Mouse (Mus musculus): ENCODE measurements at regions not wholly inside any gene's neighbourhood (a gene's known extent, or its start where the extent isn't known, plus 50 kb on each side); places are given as distances from the start of the nearest gene placed in this dataset.
"Not testable (repeated sequence)": the region's sequence is repeated elsewhere in the genome, so short reads cannot be mapped to it uniquely, and the experiment has no call there.

DNA sequence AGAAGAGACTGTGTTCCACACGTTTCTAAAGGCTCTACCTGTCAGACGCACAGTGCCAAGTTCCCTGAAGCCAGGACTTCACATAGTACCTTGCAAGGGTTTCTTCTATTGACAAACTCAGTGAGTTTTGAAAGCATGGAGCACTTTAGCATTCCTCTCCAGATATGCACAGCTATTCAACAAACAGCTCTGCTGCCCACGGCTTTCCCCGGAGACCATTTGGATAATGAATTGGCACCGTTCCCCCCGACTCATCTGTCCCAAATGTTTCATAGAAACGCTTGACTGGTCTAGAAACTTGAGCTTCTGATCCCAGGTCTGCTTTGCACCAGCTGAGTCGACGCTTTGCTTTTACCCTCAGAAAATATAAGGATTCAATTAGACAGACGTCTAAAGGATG is 162.2 kb upstream of the St6galnac5 start:
- Histone ChIP-seq H3K4me1 (replicated peaks) (0 out of 2 replicates have a peak, but pooled peaks cover 7% of the 10 kb centered on the region), H3K27me3 (no peaks in the 10 kb centered on the region), H3K9ac (no peak overlapping the region), H3K36me3 (no peaks in the 10 kb centered on the region), H3K27ac (replicated peaks) (no peak overlapping the region), H3K4me3 (no peak overlapping the region), H3K9me3 (no peaks in the 10 kb centered on the region), H3K4me2 (no peak overlapping the region)
- WGBS: 51% methylated on average over 10 of the region's 10 CpGs
- ATAC-seq (ENCODE audit: low FRiP score, low read depth): no peak

DNA sequence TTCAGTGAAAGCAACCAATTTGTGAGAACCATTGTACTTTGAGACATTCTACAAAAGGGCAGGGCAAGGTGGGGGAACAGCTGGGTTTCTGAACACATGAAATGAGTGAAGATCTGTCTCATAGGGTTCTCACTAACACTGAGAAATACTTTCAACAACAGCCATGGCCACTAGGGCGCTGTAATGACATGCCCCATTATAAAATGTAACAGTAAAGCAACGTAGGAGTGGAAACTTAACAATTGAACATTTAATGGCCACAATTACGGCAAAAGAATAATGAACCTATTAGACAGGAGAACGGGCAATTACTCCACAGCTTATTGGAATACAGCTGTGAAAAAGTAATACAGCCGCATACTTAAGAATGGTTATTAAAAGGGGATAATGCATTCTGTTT is 158.9 kb upstream of the St6galnac5 start:
- WGBS: 66% methylated on average over 5 of the region's 5 CpGs
- H3K4me2 ChIP-seq: no peak overlapping the region
- H3K27me3 ChIP-seq: no peaks in the 10 kb centered on the region
- H3K9me3 ChIP-seq: no peaks in the 10 kb centered on the region
- H3K4me3 ChIP-seq: no peak overlapping the region
- 0 out of 2 replicates have a peak, but pooled peaks cover 7% of the 10 kb centered on the region for H3K4me1 ChIP-seq (replicated peaks)
- no peak for ATAC-seq (ENCODE audit: low FRiP score, low read depth)
- no peak overlapping the region for H3K9ac ChIP-seq
- no peaks in the 10 kb centered on the region for H3K36me3 ChIP-seq
- H3K27ac ChIP-seq (replicated peaks): no peak overlapping the region

DNA sequence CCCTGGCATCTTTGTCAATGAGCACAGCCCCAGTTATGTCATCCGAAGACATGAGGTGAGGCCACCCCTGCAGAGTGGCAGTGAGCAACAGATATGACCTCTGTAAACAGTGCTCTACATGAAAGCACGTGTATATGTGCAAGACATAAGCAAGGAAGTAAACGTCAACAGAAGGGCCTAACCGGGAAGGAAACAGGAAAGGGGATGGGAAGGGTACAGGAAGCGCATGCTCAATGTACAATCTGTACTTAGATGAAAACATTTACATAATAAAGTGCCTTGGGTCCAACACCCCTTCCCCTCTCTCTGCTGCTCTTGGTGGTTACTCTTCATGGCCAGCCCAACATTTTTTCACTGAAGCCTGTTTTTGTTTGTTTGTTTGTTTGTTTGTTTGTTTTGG is 143.3 kb upstream of the St6galnac5 start:
- H3K4me3 ChIP-seq: no peak overlapping the region
- WGBS: 92% methylated on average over 5 of the region's 5 CpGs
- no peak overlapping the region for H3K9ac ChIP-seq
- no peak overlapping the region for H3K27ac ChIP-seq (replicated peaks)
- no peaks in the 10 kb centered on the region for H3K9me3 ChIP-seq
- H3K36me3 ChIP-seq: no peaks in the 10 kb centered on the region
- no peaks in the 10 kb centered on the region for H3K27me3 ChIP-seq
- no peak overlapping the region for H3K4me2 ChIP-seq
- no peaks in the 10 kb centered on the region for H3K4me1 ChIP-seq (replicated peaks)
- no peak for ATAC-seq (ENCODE audit: low FRiP score, low read depth)

DNA sequence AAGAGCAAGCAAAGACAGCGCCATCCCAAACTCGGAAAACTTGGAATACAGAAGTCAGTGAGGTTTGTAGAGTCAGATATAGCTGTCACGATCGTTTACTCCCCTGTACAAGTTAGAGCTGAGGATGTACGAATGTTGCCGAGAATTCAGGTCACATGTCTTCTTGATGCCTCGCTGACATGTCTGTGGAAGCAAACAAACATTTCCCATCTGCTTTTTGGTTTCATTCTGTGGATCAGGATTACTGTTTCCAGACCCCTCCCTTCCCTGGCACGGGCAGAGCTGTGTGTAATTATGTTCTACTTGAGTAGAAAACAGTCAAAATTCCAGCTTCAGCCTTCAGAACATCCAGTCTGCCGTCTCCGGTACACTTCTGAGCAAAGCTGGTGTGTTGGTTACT is 139.9 kb upstream of the St6galnac5 start:
- no peaks in the 10 kb centered on the region for H3K4me1 ChIP-seq (replicated peaks)
- H3K4me3 ChIP-seq: no peak overlapping the region
- H3K9me3 ChIP-seq: no peaks in the 10 kb centered on the region
- no peak overlapping the region for H3K4me2 ChIP-seq
- H3K36me3 ChIP-seq: no peaks in the 10 kb centered on the region
- no peak for ATAC-seq (ENCODE audit: low FRiP score, low read depth)
- H3K27ac ChIP-seq (replicated peaks): no peak overlapping the region
- no peaks in the 10 kb centered on the region for H3K27me3 ChIP-seq
- WGBS: 93% methylated on average over 10 of the region's 10 CpGs
- no peak overlapping the region for H3K9ac ChIP-seq

DNA sequence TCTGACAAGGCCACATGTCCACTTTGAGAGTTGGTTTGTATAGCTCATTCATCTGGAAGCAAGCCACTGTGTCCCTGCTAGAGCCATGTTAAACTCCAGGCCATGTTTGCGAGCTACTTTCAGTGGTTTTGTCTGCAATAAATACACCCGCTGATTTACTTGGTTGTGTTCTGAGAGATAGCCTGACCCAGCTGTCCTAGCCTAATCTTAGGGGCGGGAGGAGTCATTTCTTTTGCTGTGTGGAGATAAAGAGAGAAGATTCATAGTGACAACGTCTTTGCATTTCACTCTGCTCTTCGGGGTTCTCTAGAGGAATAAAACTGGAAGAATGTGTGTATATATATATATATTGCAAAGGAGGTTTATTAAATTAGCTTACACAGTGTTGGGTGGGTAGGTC is 137.1 kb upstream of the St6galnac5 start:
- H3K4me1 ChIP-seq (replicated peaks): no peaks in the 10 kb centered on the region
- no peak overlapping the region for H3K4me3 ChIP-seq
- ATAC-seq (ENCODE audit: low FRiP score, low read depth): no peak
- H3K27ac ChIP-seq (replicated peaks): no peak overlapping the region
- H3K36me3 ChIP-seq: no peaks in the 10 kb centered on the region
- no peak overlapping the region for H3K4me2 ChIP-seq
- H3K9ac ChIP-seq: no peak overlapping the region
- H3K27me3 ChIP-seq: no peaks in the 10 kb centered on the region
- 89% methylated on average over 5 of the region's 5 CpGs for WGBS
- H3K9me3 ChIP-seq: no peaks in the 10 kb centered on the region

DNA sequence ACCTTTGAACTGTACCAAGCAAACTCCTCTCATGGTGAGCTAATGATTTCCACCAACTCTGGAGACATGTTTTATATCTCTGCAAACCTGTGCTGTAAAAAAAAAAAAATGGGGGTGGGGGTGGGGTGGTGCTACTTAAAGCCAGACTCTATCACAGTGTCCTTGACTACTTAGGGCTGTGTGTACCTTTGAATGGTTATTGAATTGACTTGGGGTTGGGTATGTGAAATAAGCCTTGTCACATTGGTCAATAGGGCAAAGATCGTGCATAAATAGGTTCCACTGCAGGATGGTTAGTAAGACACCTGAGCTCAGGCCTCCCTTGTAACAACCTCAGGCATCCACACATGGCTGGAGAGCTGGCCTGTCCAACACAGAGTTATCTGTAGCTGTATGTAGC is 136.6 kb upstream of the St6galnac5 start:
- Histone ChIP-seq H3K36me3 (no peaks in the 10 kb centered on the region), H3K9ac (no peak overlapping the region)

DNA sequence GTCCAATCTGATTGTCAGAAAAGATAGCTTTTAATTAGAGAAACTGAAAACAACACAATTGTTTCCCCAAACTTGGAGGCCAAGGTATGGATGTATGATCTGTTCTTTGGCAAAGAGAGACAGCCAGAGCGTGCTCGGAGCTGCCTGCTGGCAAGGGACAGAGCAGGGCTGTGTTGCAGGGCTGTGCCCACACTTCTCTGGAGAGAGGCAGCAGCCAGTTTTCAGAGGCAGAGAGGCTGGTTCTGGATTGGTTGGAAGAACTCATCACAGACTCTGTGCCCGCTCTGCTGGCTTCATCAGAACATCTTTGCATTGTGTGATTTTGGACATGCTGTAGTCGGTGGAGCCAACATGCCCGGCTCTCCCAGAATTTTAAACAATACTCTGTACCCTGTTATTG is 123.5 kb upstream of the St6galnac5 start:
- 80% methylated on average over 5 of the region's 5 CpGs for WGBS
- H3K4me1 ChIP-seq (replicated peaks): no peaks in the 10 kb centered on the region
- no peak overlapping the region for H3K9ac ChIP-seq
- H3K4me2 ChIP-seq: no peak overlapping the region
- no peak overlapping the region for H3K27ac ChIP-seq (replicated peaks)
- H3K4me3 ChIP-seq: no peak overlapping the region
- no peaks in the 10 kb centered on the region for H3K27me3 ChIP-seq
- H3K9me3 ChIP-seq: no peaks in the 10 kb centered on the region
- H3K36me3 ChIP-seq: no peaks in the 10 kb centered on the region
- no peak for ATAC-seq (ENCODE audit: low FRiP score, low read depth)

More for the DNA sequence above, 136.6 kb upstream of the St6galnac5 start:
- Histone ChIP-seq H3K4me2 (no peak overlapping the region), H3K27ac (replicated peaks) (no peak overlapping the region), H3K9me3 (no peaks in the 10 kb centered on the region), H3K27me3 (no peaks in the 10 kb centered on the region), H3K4me3 (no peak overlapping the region), H3K4me1 (replicated peaks) (no peaks in the 10 kb centered on the region)
- WGBS: 81% methylated on average over 1 of the region's 1 CpGs
- no peak for ATAC-seq (ENCODE audit: low FRiP score, low read depth)

DNA sequence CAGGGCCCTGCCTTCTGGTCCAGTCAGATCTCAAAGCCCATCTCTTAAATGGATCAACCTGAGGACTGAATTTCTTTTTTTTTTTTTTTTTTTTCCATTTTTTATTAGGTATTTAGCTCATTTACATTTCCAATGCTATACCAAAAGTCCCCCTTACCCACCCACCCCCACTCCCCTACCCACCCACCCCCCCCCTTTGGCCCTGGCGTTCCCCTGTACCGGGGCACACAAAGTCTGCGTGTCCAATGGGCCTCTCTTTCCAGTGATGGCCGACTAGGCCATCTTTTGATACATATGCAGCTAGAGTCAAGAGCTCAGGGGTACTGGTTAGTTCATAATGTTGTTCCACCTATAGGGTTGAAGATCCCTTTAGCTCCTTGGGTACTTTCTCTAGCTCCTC is 108.5 kb upstream of the St6galnac5 start:
- H3K4me3 ChIP-seq; H3K4me1 ChIP-seq (replicated peaks); H3K9ac ChIP-seq; H3K36me3 ChIP-seq; H3K27me3 ChIP-seq; ATAC-seq (ENCODE audit: low FRiP score, low read depth); H3K4me2 ChIP-seq; H3K27ac ChIP-seq (replicated peaks); H3K9me3 ChIP-seq: not testable (repeated sequence)
- WGBS: 95% methylated on average over 4 of the region's 4 CpGs

DNA sequence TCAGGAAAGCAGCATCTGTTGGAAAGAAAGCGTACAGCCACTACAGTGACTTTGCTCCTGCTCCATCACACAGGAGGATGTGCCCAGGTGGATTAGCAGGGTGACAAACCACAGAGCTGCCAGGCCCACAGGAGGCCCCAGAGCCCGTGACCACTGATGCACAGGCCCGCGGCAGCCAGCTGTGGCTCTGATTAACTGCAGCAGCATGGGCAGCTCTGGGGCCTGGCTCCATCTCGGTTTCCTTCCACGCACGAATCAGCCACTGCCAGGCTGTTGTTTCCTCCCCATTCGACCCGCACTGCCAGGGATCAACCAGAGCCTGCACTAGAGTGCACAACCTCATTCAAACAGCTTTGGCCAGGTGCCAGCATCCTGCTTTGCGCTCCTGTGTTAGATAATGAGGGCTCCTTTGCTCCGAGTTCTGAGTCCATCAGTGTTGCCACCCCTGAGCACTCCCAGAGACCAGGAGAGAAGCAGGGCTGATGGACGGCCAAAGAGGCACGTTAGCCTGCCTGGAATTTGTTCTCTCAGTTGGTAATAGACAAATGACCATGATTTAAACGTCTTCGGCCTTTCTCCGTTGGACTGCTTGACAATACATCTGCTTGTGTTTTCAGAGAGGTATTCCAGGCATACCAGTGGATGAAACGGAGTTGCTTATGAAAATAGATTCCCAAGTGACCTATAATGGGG is 103.2 kb upstream of the St6galnac5 start:
- Histone ChIP-seq H3K27ac (replicated peaks) (peak overlapping the region; percentile 78), H3K9ac (no peak overlapping the region), H3K4me3 (no peak overlapping the region), H3K27me3 (no peaks in the 10 kb centered on the region), H3K9me3 (no peaks in the 10 kb centered on the region), H3K4me2 (peak overlapping the region; percentile 41), H3K4me1 (replicated peaks) (peaks cover 30% of the 10 kb centered on the region), H3K36me3 (no peaks in the 10 kb centered on the region)
- 16% methylated on average over 17 of the region's 17 CpGs for WGBS
- ATAC-seq (ENCODE audit: low FRiP score, low read depth): peak; percentile 79

DNA sequence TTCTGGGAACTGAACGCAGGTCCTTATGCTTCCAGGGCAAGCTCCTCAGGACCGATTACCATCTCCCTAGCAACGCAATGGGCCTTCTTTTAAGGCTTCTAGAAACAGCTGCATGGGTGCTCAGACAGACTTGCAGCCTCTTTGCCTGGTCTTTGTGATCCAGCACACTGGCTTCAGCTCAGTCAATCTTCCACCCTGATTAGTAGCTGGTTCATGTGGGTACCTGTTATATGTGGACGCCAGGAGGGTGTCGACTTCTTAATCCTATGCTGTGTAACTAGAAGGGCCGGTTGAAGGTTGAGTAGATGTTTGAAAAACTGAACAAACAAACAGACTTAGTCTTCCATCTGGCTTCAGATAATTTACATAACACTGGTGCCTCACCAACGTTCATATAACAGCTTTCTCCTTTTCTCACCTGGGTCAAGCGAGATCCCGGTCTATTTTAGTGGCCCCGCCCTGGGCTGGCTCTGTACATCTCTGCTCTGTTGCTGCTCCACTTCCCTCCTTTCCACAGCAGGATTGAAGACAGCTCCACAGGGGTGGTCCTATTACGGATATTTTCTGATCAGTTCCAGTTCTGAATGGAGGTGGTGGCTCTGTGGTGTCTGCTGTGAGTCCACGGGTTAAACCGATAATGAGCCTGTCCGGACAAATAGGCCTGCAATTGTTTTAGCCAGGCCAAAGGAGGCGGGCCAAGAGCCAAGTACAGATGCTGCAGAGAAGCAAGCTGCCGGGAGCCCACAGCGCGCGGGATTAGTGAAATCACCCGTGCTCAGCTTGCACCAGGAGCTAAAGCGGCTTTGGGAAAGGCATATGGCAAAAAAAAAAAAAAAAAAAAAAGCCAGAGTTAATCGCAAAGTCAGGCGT is 102.4 kb upstream of the St6galnac5 start:
- Histone ChIP-seq H3K4me3 (no peak overlapping the region), H3K9ac (no peak overlapping the region), H3K9me3 (no peaks in the 10 kb centered on the region), H3K27me3 (no peaks in the 10 kb centered on the region), H3K27ac (replicated peaks) (peak overlapping the region; percentile 78), H3K4me1 (replicated peaks) (peaks cover 30% of the 10 kb centered on the region), H3K36me3 (no peaks in the 10 kb centered on the region), H3K4me2 (peak overlapping the region; percentile 41)
- ATAC-seq (ENCODE audit: low FRiP score, low read depth): peak; percentile 68
- 35% methylated on average over 23 of the region's 23 CpGs for WGBS

DNA sequence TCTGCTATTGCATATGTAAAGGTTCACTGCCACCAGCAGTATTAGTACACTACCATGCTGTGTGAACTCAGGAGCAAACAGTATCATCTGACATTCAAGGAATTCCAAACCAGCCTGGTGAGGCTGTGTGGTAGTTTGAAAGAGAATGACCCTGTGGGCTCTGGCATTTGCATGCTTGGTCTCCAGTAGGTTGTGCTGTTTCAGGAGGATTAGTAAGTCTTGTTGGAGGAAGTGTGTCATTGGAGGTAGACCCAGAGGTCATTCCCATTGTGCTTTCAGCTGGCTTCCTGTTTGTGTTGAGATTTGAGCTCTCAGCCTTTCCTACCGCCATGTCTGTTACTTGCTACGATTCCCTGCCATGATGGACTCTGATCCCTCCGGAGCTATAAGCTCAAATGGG is 98.3 kb upstream of the St6galnac5 start:
- no peak overlapping the region for H3K9ac ChIP-seq
- peaks cover 27% of the 10 kb centered on the region for H3K4me1 ChIP-seq (replicated peaks)
- no peak for ATAC-seq (ENCODE audit: low FRiP score, low read depth)
- H3K9me3 ChIP-seq: no peaks in the 10 kb centered on the region
- H3K27ac ChIP-seq (replicated peaks): no peak overlapping the region
- no peaks in the 10 kb centered on the region for H3K36me3 ChIP-seq
- 80% methylated on average over 3 of the region's 3 CpGs for WGBS
- no peak overlapping the region for H3K4me3 ChIP-seq
- H3K4me2 ChIP-seq: no peak overlapping the region
- H3K27me3 ChIP-seq: no peaks in the 10 kb centered on the region

DNA sequence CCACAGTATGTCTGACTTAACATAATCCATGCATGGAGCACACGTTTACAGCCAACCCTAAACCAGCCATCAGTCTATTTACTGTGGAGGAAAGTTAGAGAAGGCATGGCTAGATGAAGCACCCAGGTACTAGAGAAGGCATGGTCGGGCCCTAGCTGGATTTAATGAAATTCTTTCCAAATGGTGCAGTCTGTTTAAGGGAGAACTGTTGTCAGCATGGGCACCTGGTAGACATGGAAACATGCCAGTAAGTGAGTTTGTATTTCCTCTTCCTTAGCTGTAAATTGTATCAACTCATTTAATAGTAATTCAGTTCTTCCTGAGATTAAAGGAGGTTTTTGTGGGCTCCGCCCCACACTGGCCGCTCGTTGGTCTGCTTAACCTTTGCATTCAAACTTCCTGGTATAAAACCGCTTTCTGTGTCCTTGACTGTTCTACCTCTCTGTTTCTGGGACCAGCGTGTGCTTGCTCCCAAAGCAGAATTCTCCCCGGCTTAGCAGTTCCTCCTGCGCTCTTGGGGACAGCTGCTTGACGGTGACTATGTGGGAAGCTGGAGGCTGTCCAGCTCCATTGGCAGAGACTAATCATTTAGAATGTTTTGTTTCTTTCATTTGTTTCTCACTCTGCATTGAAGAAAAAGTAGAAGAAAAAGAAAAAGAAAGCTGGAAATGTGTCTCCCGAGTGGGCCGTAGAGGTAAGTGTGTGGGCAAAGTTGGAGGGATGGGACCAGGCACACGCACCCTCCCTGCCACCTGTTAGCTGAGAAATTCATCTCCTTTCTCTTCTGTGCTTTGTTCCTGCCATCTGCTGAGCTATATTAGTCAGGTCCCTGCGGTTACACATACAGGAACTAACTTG is 96.0 kb upstream of the St6galnac5 start:
- Histone ChIP-seq H3K9ac (no peak overlapping the region), H3K36me3 (no peaks in the 10 kb centered on the region), H3K27ac (replicated peaks) (no peak overlapping the region), H3K9me3 (no peaks in the 10 kb centered on the region), H3K4me1 (replicated peaks) (peaks cover 6% of the 10 kb centered on the region; the same call in 1 of the 2 replicates), H3K27me3 (no peaks in the 10 kb centered on the region), H3K4me3 (no peak overlapping the region), H3K4me2 (no peak overlapping the region)
- no peak for ATAC-seq (ENCODE audit: low FRiP score, low read depth)
- WGBS: 68% methylated on average over 14 of the region's 14 CpGs
